Mouse (Mus musculus): ENCODE data around the gene Zfp511.

Zfp511 gene

DNA sequence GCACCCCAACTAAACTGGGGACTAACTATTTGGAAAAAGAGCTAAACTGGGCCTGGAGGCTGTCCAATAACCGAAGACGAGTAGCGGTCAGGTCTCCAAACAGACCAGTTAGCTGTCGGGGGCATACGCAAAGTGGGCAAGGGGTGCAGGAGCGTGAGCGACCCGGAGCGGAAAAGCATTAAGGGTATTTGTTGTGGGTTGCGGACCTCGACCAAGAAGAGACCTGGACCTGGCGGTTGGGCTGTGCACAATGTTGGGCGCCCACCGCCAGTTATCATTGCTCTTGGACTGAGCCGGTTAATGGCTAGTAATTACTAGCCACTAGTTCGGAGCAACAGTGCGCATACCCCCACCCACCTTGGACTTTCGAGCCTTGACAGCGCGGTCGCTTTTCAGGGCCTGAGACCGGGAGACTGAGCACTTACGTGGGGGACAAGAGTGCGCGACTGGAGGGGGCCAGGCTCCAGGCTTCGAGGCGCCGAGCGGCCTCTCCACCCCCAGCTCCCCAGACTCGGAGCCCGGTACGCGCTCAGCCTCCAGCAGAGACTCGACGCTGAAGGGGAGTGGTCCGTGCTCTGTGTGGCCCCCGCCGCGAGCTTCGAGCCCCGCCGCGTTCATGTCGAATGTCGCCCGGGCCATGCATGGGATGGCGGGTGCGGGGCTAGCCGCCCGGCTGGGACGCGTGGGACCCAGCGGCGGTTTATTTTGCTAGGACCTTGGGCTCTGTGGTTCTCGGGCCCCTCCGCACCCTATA is 12.3 kb downstream of the Zfp511 start, which contains the start of gene Msx3:
Gene Msx3, minus strand, starts transcription at position 729 of the 754 bp plus-strand sequence.
- peak; percentile 36 for DNase-seq

DNA sequence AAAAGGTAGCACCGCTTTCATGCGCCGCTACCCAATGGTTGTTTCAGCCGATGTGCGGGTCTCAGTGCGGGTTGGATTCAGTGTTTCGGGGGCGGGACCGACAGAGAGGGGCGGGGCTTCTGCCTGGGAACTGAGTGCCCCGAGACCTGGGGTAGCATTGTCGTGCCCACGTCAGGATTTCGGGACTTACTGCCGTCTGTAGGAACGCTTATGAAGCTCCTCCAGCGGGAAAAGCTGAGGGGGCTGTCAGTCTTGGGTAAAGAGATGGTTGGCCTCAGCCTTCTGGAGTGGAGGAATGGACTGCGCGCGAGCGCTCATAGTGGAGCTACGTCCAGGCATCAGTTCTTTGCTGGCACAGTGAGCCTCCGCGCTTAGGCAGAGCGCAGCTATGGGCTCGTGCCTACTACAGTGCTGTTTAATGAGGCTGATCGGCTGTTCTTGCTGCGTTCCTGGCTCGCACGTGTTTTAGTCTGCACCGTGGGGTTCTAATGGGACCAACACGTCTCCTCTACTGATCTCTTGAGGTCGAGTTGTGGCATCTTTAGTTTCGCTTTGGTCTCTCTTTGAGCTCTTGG is 13.0 kb downstream of the Zfp511 start:
- DNase-seq: peak; percentile 68

DNA sequence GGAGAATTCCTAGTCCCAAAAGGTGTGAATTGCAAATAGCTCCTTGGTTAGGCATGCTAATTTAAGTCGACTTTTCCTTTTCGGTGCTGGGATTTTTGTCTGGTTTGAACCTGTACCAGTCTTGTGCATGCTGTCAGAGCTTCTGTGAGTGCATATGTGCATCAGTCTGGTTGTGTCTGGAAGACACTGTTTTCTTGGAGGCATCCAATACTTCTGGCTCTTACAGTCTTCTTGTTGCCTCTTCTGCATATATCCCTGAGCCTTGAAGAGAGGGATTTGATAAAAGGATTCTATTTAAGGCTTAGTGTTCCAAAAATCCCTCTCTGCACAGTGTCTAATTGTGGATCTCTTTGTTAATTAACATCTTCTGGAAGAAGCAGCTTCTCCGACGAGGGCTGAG is 17.9 kb downstream of the Zfp511 start:
- DNase-seq: no peak

DNA sequence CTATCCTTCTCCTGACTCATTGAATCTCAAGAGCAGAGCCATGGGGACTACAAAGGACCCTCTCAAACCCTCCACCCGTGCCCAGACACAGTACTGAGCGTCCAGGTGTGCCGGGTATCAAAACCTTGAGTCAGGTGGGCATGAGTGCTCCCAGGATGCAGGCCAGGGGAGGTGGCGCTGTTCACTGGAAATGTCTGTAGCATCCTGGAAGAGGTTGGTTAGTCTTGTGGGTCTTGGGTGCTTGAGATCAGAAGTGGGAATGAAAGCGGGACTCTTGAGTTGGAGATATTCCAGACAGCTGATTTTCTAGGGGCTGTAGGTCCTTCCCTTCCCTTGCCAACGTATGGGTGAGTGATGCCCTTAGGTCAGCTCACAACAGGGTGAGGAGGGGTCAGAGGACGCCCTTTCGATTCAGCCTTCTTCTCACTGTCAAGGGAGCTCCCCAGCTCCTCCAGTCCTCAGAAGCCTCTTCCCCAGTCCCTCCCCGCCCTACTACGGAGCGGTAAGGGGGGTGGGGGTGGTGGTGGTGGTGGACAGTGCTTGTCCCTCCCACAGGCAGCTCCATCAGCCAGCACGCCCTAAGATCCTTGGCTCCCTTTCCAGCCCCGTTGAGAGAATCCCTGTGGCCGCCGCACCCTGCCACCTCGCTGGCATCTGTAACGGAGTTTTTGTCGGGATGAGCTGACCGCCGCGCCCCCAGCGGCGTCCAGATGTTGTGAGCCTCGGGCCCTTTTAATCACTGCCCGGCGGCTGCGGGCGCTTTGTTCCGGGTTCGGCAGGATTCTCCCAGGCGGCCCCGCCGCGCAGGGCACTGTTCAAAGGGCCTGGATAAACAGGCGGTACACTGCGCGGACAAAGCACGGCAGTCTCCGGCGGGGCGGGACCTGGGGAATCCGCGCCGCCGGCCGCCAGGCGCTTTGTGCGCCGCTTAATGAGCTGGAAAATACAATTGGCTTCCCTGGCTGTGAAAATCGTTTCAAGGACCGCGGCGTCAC is 21.5 kb downstream of the Zfp511 start:
- peak; percentile 94 for DNase-seq

DNA sequence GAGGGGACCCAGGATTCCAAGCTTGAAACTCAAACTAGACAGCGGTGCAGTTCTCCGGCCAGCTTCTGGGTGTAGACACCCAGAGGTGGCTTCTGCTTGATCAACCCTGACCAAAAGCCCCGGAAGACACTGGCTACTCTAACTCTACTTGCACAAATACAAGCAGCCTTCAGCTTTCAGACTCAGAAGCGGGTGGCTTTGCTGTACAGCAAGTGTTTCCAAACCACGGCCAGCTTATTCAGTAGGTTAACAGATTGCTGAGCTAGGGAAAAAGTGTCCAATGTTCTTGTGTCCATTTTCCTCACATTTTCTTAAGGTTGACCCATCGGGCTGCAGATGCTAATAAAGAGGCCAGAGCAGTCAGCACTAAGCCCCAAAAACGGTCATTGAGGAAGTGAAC is 22.3 kb downstream of the Zfp511 start:
- no peak for DNase-seq

DNA sequence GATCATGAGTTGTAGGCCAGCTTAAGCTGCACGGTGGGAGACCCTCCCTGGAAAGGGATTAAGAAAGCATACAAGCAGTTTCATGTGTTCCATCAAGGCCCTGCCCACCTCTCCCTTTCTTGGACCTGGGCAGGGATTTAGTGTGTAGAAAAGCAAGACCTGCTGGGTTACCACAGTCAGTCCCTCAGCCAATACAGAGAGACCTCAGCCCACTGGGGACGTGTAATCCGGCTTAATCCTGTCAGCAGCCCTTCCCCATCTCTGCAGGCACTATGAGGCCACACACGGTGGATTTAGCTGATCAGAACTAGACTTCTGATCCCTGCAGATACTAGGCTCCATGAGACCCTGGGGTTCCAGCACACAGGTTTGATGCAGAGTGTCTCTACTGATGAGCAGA is 23.4 kb downstream of the Zfp511 start:
- no peak for DNase-seq

DNA sequence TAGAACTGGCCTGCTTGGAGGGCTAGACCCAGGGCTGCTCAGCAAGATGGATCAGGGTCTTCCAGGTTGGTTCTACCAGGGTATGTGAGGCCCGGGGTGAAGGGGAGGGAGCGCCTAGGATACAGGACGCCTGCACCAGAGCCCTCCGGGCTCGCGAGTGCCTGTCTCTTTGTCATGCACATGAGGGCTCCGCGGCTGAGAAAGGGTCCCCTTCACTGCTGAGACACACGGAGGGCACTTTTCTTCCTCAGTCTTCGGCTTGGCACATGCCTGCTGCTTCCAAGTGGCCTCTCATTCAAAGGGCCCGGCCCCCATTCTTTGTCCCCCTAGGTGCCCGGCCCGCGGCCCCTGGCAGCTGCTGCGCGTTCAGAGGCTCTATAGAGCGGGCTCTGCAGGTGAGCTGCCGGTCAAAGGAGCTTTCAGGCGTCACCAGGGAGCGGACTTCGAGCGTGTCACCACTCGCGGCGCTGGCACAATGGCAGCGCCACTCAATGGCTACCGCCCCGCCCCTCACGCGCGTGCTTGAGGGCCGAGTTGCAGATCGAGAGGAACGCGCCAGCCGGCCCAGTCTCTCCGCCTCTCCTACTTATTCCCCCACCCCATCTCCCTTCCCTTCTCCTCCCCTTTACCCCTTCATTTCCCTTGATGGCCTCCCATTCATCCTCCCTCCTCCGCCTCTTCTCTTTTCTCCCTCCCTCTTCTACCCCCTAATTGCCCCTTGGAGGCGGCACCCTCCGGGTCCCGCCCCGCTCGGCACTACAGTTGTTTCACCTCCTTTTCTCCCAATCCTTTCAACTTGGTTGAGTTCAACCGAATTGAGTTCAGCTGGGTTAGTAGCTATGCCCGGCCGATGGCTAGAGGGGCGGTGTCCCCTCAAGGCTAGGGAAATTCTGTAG is 25.0 kb downstream of the Zfp511 start:
- peak; percentile 90 for DNase-seq

DNA sequence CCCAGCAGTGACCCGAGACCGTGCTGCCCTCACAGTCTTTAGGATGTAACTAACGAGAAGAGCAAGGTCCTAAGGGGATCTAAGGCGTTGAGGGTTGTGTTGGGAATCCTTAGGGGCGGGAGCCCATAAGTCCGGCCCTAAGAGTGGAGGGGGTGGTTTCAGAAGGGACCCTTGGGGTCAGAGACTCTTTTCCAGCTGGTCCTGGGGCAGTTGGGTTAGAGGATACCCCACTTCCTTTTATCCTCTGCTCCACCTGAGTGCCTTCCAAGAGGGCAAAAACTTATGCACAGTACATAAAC is 25.6 kb downstream of the Zfp511 start:
- DNase-seq: peak; percentile 29

DNA sequence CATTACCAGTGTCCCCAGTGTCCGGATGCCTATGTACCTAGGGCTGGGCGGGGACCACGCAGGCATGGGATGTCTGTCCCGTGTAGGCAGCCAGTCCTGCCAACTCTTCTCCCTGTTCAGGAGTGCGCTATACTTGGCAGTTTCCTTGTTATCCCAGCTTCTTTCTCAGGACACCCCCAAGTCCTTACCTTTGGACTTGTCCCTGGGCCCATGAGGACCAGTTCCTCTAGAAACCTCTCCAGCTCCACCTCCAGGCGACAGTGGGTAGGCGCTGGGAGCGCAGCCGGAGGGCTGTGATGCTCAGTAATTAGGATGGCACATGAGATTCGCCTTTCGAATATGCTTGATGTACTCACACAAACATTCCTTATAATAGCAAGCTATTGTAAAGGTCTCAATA is 26.1 kb downstream of the Zfp511 start:
- DNase-seq: peak; percentile 72

DNA sequence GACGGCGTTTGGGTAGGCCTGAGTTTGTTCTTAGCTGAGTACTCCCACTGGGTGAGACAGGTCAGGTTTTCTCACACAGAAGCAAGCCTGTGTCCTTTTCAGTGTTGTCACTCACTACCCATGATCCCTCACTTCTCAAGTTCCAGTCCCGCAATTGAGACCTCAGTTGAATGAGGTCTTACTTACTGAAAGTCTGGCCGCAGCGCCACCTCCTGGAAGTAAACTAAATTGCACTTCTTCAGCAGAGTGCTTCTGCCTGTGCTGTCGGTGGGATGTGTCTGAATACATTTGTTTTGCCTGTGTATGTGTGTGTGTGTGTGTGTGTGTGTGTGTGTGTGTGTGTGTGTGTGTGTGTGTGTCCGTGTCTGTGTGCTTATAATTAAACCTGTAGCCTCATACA is 26.9 kb downstream of the Zfp511 start:
- DNase-seq: peak; percentile 82

DNA sequence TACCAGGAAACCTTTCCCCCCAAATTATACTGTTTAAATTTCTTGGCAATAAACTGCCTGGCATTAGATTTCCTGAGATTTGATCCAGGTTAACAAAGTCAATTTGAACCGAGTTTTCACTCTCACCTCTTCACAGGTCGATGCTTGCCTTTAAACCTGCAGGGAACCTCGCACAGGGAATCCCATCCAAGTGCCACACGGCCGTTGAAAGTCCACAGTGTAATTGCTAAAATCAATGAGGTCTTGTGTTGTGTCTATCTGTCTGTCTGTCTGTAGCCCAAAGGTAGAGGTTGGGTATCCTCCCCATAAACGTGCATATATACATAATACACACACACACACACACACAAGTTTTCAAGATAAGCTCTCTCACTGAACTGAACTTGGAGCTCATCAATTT is 31.2 kb downstream of the Zfp511 start:
- no peak for DNase-seq

DNA sequence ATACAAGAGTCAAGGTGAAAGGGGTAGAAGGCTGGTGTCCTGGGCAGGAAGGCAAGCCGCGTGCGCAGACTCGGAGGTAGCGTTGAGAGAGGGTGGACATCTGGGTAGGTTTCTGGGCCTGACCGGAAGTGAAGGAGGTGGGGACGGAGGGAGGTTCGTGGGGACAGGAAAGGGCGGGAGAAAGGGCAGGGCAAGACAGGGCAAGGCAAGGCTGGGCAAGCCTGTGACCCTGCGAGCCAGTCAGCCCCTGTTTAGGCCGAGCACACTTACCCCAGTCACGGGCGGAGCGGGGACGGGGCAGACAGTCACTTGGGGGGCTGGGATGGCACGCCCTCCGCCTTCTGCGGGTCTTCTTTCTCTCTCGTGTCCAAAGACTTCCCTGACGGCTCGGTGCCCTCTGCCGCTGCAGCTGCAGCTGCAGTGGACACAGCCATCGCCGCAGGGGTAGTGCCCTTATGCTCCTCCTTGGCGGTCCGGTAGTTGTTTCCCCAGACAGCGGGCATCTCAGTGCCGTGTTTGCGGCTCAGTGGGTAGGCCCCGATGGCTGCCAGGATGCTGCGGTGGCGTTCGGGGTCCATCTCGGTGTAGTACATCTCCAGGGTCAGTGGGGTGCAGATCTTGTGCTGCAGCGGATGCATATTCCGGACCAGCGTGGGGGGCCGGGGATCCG is 34.0 kb downstream of the Zfp511 start:
- DNase-seq: peak; percentile 34

DNA sequence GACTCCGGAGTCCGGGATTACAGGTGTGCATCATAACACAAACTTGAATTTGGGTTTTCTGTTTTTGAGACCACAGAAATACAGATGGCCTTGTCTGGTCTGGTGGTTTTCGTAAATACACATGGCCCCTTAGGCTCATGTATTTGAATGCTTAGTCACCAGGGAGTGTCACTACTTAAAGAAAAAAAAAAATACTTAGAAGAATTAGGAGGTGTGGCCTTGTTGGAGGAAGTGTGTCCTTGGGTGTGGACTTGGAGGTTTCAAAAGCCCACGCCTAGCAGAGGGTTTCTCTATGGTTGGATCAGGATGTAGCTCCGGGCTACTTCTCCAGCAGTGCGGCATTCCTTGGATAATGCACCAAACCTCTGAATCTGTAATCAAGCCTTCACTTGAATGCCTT is 41.5 kb downstream of the Zfp511 start:
- no peak for DNase-seq

DNA sequence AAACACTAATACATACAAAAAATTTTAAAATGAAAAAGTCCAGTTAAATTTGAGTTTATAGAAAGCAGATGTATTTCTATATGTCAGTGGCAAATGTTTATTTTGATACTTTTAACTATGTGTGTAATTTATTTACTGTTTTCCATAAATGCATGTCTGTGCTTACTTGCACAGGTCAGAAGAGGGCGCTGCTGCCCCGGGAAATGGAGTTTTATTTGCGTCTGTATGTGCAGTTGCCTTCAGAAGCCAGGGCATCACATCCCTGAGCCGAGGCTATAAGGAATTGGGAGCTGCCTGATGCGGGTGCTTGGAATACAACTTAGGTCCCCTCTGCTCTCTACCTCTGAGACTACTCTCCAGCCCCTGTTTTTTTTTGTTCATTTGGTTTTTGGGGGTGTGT is 42.5 kb downstream of the Zfp511 start:
- peak; percentile 83 for DNase-seq

DNA sequence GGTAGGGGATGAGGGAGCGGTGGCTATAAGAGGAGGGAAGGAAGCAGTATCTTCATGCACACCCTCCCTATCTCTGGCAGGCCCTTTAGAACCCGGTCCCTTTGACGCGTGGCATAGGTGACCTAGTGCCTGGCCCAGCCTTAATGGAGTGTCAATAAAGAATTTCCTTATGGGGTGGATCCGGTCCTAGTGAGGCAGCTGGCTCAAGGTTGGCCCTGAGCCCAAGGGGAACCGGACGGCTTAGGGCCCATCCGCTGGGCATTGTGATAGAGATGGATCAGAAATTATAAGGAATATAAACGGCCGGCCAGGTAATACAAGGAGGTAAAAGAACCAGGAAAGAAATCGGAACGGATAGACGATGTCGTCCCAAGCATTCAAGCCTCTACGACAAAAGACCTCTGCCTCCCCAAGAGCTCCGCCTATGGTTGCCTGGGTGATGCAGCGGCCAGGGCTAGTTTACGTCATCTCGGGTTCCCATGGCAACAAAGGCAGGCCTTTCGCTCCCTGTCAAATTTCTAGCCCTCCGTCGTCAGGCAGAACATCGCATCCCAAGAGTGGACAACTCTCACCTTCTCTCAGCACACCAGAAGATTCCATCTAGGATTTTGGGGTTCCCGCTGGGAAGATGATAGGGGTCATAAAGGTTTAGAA is 44.4 kb downstream of the Zfp511 start:
- DNase-seq: peak; percentile 94

DNA sequence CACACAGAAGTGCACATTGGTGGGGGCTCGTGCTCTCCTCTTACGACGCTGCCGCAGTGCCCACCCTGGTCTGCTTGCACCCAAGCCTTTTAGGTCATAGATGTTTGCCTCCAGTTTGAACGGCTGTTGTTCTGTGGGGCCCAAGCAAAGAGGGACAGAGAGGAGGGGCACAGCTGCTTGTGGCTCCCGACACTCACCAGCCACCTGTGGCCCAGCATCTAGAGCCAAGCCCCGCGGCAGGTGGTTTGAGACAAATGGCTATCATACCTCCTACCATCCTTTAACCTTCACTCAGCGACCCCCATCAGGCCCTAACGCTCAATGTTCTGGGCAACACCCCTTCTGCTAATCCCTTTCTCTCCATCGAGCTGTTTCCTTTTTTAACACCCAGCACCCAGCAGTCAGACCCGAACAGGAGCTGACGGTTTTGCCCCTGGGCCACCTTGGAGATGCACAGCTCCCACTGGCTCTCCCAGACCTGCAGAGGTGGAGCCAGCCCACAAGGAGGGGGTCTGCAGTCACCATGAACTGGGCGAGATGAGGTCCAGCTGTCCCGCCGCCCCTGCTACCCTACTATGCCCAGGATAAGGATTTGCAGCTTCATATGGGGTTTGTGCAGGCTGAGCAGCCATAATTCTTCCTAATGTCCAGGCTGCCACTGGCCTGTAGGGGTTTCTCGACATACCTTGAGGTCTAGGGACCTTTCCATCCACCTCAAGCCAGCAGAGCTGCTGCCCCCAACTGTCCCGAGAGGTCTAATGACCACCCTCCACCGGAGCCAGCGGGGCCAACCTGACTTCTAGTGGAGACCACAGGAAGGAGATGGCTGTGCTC is 45.4 kb downstream of the Zfp511 start:
- no peak for DNase-seq

DNA sequence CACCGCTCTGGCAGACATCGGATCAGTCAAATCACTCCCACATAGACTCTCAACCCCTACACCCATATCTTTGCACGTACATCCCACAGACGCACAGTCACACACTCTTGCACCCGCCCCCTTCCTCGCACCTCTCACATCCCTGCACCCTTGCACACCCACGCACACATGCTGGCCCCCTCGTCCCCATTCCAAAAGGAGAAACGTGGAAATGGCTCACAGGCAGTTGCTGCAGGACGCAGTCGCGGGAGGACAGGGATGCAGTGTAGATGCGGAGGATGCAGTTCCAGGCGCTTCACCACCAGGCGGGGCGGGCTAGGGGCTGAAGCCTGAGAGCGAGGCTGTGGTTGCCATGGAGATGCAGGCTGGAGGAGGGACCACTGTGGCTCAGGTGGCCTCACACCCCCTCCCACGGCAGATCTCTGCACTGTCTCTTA is 46.1 kb downstream of the Zfp511 start, which contains the start of gene Caly:
Gene Caly, minus strand, starts transcription at position 307 of the 437 bp plus-strand sequence.
- DNase-seq: peak; percentile 88
